Mouse (Mus musculus) cerebellum, adult 11 months (tissue): ENCODE data around the gene Agap2.

ENCODE experiments used
- DNase-seq: peaks from one replicate; pipeline ENCODE4 v3.0.0; 2022

Gene Agap2

DNA sequence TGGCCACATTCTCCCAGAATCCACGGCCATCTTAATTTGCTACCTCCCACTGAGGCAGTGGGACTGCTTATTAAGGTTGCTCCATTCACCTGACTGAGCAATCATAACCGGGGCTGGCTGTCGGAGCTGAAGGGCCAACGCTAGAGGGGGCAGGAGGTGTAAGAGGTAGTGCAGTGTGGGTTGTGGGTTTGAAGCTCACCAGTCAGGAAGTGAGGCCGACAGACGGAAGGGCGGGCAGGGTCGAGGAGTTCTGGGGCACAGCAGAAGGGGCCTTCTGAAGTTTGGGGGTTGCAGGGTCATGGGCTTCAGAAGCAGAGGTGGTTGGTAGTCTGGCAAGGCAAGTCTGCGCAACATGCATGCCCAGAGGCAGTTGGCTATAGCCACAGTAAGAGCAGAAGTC, at the start of gene Agap2:
Gene Agap2, plus strand, starts transcription at position 205 of the 400 bp plus-strand sequence.
- DNase-seq: no peak

- peak; percentile 89 for DNase-seq
Measured at GRCm38 (mm10) chr10:127030336-127031296, 44.5 kb upstream of the Agap2 start, which contains the start of gene Tsfm. TSS of gene Tsfm (minus strand) at chr10:127030840.

DNA sequence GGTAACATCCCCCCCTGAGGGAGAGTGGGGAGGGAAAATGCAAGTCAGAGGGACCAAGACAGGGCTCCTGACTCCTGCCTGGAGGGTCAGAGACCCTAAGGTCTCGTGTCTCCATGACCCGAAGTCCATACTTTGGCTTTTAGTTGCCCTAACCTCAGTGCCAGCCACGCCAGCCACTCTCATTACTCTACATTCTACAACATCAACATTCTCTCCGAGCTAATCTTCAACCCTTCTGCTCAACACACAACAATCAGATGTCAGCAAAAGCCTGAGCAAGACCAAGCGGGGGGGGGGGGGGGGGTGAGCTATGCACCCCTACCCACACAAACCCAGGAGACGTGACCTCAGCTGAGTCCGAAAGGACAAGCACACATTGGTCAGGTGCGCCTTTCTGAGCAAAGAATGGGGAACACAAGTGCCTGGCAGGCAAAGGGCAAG, 41.8 kb upstream of the Agap2 start:
- DNase-seq: no peak

GRCm38 (mm10) chr10:127036273-127036672, 38.8 kb upstream of the Agap2 start:
- DNase-seq: no peak

DNA sequence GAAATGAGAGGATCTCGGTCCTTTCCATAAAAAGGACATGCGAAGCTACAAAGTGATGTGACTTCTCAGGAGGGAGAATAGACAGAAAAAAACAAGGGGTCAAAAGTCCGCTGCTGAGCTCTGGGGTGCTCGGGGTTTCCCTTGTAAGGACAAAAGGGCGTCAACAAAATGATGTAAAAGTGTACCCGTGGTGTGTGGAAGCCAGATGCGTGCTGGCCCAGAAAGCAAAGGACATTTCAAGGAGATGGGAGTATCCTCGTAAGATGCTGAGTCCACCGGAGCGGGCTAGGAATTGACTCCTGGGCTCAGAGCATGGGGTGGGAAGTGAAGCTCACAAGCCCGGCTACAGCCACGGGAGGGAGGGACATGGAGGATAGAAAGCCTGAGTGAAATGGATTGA, 37.4 kb upstream of the Agap2 start:
- no peak for DNase-seq

DNA sequence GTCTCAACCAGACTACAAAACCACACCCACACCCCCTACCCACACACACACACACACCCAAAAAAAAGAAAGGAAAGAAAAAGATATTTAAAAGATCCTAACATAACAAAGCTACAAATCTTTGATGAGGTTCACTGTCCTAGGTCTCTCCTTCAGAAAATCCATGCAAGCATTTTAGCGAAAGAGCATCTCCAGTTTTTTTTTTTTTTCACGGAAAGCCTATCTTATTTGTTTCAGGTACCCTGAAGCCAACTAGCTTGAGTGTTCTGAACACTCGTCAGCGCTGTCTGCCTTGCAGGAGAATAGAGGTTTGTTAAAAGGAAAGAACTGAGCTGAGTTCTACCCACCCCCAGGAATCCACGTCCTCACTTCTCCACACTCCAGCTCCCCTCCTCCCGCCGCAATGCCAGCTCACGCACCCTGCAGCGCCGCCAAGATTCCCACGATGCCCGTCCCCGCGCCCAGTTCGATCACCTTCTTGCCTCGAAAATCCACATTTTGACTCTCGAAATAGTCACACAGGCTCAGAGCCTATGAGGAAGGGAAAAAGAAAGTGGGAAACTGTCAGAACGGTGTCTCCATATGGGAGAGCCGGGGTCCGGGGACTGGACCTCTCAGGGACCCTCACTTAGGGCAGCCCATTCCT, 34.4 kb upstream of the Agap2 start:
- DNase-seq: peak; percentile 30

DNA sequence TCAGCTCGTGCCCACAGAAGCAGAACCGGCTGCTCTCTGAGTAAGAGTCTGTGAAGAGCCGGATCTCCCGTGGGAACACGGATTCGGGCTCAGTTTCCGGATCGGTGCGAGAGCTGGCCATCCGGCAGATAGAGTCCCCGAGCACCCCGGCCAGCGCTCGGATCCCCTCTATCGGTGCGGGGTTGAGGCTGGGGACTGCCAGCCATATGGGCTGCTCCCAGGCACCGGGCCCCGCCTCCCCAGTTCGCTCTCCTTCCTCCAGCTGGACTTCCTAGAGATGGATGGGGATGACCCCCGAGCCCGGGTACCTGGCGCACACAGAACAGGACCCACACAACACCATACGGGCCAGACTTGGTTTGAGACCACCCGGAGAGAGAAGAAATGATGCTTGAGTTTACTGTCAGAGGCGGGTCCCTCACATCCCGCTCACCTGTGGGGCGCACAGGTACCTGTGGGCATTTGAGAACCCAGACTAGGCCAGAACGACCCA, 33.8 kb upstream of the Agap2 start, which contains the start of the genes Mettl1 and Eef1akmt3:
Gene Mettl1, plus strand, starts transcription at position 141 of the 493 bp plus-strand sequence.
Gene Eef1akmt3, minus strand, starts transcription at position 240 of the 493 bp plus-strand sequence.
- DNase-seq: no peak

DNA sequence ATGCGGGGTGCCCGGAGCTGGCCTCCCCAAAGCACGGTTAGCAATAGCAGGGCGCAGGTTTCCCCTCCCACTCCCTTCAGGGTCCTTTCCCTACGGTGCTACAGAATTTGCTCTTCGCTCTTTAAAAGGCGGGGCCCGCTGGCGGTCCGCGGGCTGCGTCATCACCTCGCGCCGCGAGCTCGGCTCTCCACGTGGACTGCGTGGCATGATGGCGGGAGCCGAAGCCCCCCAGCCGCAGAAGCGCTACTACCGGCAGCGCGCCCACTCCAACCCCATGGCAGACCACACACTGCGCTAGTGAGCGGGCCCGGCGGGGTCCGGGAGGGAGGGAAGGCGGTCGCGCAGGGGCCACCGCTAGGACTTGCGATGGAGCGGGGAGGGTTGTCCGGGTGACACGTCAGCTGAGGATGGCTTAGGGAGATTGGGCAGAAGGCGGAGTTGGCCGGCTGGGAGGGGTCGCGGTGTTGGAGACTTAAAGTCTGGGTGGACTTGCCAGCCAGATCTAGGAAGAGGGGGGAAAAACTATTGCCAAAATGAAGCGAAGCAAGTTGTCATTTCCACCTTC, 33.2 kb upstream of the Agap2 start:
- peak; percentile 82 for DNase-seq

- DNase-seq: no peak
Measured at GRCm38 (mm10) chr10:127042468-127043115, 32.5 kb upstream of the Agap2 start.

DNA sequence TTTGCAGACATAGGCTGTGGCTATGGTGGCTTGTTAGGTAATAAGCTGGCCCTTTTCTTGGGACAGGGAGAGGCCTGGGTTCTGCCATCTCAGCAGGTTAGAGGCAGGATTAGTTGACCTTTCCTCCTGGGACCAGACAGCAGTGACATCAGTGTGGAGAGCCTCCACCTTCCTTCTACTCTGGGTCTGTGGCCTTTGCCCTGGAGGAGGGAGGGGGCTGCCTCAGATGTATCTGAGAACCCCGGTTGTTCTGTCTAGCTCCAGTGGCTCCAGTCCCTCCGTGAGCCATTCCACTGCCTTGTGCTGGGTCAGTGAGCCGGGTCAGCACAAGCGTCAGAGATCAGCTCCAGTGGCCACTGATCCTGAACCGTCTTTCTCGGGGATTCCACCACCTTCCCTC, 31.9 kb upstream of the Agap2 start:
- DNase-seq: no peak

DNA sequence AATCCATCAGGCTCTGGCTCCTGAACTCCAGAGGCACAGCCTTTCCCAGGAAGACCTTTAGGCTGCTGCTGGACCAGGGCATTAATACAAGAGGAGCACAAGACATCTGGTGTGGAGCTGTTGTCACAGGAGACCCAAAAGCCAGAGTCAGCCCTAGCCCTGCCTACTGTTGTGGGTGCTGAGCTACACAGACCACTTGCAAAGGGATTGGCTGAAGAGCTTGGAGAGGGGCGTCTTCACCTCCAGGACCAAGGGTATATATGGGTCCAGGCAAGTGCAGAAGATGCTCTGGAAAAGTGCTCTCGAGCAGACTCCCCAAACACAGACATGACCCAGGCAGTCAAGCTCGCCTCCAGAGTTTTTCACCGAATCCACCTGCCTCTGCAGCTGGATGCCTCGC, 27.1 kb upstream of the Agap2 start, which contains the start of gene Cyp27b1:
Gene Cyp27b1, plus strand, starts transcription at position 297 of the 400 bp plus-strand sequence.
- no peak for DNase-seq

GRCm38 (mm10) chr10:127048608-127049394, 26.3 kb upstream of the Agap2 start:
- DNase-seq: no peak

GRCm38 (mm10) chr10:127049395-127050118, 25.5 kb upstream of the Agap2 start:
- DNase-seq: no peak

GRCm38 (mm10) chr10:127050119-127050474, 25.0 kb upstream of the Agap2 start:
- DNase-seq: no peak

GRCm38 (mm10) chr10:127054646-127055045, 20.4 kb upstream of the Agap2 start:
- DNase-seq: no peak

GRCm38 (mm10) chr10:127055406-127055805, 19.7 kb upstream of the Agap2 start:
- no peak for DNase-seq

GRCm38 (mm10) chr10:127056490-127056889, 18.6 kb upstream of the Agap2 start:
- DNase-seq: no peak

DNA sequence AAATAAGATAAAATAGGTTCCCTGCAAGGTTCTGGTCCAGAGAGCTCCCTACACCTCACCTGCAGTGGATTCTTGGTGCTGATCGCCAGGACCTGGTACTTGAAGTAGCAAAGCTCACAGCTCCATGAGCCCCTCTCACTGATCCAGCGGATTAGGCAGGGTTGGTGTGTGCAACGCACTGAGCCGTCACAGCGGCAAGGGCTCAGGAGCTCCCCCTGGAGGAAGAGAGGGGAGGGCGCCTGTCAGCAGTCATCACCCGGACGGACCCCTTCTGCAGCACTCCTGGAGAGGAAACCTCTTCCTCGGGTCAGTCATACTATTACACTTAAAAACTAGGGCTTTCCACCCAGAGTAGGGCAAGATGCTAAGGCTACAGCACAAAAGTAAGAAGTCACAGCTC, 16.9 kb upstream of the Agap2 start:
- peak; percentile 75 for DNase-seq

DNA sequence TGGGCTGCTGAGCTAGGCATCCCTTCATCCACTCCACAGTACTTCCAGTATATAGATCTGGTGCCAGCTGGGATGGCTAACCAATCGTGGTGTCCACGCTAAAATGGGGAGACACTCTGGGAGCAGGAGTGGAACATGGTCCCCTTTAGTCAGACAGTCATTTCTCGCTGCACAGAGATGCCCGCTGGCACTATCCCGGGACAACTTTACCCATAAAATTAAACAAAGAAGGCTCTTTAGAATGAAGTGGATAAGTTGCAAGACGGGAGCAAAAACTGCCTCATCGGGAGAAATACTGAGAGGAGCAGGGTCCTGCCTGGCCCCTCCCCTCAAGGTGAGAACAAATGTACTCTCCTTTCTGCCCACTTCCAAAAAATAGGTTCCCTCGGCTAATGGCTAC, 16.4 kb upstream of the Agap2 start:
- no peak for DNase-seq

GRCm38 (mm10) chr10:127059174-127059967, 15.7 kb upstream of the Agap2 start:
- DNase-seq: no peak
